Mouse (Mus musculus) left cerebral cortex, adult 8-10 months (tissue): ENCODE measurements around the gene Dctn2. TPM values are rescaled to one million over a fixed set of nuclear protein-coding genes. Genes with fewer than 3 reads are reported as not detected.

Source experiments
- DNase-seq, 2 experiments: peaks; one replicate each; pipeline ENCODE4 v3.0.0; 2022; ENCODE audit warnings: low spot score in 2 of 2
- total RNA-seq, 4 experiments: library from RNA; stranded (reverse); gene quantifications; 2 replicates each; pipeline ENCODE4 v1.2.4; 2022

Gene Dctn2
- total RNA-seq, 4 experiments from 2014 or later, result 254 to 263 (median 254) TPM

DNA sequence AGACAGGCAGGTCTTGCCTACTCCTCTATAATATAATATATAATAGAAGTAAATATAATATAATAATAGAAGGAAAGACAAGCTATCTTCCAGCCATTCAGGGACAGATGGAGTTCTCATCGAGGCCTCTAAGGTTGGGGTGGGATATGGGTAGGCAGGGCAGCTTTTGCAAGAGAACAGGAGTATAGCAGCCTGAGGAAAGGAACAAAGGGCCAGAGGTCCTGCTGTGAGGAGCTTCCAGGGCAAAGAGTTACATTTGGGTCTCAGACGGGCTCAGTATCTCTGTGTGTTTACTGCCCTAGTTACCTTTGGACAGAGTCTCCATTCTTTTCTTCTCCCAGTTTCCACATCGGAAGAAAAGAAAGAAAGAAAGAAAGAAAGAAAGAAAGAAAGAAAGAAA is 2.5 kb upstream of the Dctn2 start:
- DNase-seq, result no peak

DNA sequence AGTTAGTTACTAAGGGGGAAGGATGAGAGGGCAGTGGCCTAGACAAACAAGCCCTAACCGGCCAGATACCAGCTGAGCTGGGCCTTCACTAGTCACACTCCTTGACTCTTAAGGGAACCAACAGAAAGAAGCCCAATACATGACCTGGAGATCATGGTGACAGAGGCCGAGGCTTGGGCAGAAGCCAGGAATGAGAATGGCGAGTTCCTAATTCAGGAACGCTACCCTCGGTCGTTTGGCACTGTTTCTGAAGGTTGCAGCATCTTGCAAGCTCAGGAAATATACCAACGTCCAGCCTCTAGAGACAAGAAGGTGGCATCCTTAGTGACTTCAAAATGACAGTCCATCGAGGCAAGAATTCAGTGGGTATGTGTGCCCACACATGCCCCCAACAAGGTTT is 1.8 kb upstream of the Dctn2 start:
- DNase-seq, result no peak

DNA sequence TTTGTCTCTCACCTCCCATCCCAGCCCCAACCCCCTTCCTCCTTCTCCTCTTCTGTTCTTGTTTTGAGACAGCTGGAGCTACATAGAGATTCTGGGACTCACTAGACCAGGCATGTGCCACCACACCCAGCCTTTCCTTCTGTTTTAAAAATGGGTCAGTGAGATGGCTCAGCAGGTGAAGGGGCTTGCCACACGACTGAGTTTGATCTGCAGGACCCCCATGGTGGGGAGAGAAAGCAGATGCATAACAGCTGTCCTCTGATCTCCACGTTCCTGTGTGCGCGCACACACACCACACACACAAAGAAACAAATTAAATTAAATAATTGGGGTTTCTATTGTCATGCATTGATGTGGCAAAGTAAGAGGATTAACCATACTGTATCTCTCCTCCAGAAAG is 1.2 kb upstream of the Dctn2 start:
- DNase-seq, result no peak

DNA sequence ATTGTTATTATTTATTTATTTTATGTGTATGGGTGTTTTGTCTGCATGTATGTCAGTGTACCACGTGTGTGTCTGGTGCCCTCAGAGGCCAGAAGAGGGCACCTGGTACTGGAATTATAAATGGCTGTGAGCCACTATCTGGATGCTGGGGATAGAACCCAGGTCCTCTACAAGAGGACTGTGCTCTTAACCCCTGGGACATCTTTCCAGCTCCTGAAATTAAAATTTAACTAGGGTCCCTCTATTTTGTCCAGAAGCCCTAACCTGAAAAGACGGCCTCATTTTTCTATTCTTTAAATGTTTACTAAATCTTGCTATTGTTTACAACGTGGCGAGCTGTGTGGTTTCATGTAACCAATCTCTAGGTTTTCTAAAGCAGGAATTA is 449 bp upstream of the Dctn2 start:
- no peak for DNase-seq

DNA sequence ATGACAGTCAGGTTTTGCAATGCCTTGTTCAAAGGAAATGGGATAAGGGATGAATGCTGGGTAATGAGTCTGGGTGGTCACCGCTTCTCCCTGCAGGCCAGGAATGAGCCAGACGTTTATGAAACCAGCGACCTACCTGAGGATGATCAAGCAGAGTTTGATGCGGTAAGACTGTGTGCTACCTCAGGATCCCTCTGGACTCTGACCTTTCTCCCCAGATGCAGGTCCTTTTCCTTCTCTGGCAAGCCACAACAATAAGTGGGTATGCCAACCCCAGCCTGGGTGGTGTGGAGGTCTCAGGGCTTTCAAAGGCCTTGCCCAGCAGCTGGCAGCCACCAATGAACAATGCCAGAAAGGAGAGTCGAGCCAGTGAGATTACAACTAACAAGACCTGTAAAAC is 1.1 kb downstream of the Dctn2 start:
- DNase-seq, result no peak

DNA sequence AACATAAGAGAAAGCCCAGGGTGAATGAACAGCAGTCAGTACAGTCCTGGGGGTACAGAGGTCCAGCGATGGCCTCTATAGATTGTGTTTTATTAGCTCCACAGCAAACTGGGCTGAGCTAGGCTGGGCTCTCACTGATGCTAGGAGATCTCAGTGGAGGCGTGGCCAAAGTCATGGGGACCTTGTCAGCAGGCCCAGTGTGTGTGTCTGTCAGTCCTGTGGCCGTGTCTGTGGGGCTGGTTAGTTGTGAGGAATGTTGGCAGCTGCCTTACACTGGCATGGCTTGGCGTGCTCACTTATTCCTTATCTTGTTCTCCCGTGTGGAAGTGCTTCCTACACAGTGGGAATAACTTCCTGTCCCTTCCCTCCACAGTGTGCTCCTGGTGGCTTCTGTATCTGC is 2.2 kb downstream of the Dctn2 start:
- DNase-seq, result no peak

- no peak for DNase-seq
Measured at GRCm38 (mm10) chr10:127269036-127269435, 2.9 kb downstream of the Dctn2 start.

GRCm38 (mm10) chr10:127269884-127270283 is 3.7 kb downstream of the Dctn2 start:
- no peak for DNase-seq

DNA sequence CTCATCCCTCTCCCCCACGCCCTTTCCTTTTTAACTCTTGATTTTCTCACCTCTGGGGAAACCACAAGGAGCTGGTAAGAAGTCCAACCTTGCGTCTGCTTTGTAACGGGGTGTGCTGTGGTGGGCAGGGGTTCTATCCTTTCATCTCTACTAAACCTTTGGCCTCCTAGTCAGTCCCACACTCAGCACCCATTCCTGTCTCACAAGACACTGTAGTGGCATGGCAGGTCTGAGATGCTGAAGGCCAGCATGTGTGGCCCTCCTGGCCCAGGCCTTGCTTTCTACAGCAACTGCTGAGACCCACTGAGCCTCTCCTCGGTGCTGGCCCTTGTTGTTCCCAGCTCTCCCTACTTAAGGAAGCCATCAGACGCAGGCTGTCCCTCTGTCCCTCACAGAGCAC is 6.2 kb downstream of the Dctn2 start:
- DNase-seq, result no peak

GRCm38 (mm10) chr10:127274261-127275022 is 8.3 kb downstream of the Dctn2 start:
- no peak for DNase-seq

- no peak for DNase-seq
Measured at GRCm38 (mm10) chr10:127279730-127280129, 13.6 kb downstream of the Dctn2 start.

GRCm38 (mm10) chr10:127281316-127281715 is 15.1 kb downstream of the Dctn2 start:
- DNase-seq, result no peak

GRCm38 (mm10) chr10:127282620-127283215 is 16.6 kb downstream of the Dctn2 start:
- DNase-seq, result no peak

DNA sequence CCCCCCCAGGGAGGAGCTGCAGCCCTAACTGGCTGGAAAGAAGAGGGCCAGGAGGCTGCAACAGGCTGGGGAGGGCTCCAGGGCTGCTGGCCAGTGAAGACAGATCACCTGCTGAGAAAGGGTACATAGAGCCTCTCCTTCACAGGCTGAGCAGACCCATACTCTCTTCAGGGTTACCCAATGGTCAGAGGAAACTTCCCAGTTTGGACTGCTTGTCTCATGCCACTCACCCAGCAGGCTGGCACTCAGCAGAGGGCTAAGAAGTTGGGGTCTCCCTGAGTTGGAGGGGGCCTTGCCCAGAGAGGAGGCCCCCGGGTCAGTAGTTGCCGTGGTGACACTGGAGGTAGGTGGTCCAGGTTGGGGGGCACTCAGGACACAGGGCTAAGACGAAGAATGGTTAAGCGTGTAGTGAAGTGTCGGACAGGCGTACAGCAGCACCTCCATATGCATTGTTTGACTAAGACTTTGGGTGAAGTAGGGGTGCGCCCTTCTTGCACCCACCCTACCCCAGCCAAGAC is 18.0 kb downstream of the Dctn2 start:
- no peak for DNase-seq

DNA sequence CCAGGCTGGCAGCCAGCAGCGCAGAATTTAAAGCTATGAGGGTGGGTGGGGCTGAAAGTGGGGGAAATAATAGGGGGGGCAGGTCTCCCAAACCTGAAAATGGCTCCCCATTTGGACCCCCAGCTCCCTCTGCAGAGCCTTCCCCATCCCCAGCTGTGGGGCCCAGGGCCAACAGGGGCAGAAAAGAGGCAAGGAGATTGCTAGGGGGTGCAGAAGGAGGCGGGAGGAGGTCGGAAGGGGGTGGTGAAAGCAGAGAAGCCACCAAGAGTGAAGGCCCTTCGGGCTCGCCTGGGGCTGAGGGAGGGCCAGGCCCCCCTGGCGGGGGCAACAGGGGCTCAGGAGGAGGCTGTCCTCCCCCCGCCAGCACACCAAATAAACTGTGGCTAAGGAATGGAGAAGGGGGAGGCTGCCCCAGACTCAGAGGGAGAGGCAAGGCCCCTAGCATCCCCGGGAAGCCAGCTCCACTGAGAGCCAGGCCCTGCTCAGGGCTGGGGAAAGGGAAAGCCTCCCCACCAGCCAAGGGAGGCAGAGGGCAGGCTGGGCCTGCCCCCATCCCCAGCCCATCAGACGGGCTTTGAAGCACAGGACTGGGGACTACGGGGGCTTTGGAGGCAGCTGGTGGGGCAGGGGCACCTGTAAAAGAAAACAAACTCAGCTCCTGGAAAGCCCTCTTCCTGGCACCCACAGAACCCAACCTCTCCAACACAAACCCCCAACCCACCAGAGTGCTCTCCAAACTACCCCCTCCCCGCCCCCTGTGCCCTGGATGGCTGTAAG is 18.7 kb downstream of the Dctn2 start:
- no peak for DNase-seq

GRCm38 (mm10) chr10:127285644-127286043 is 19.5 kb downstream of the Dctn2 start:
- DNase-seq, result no peak

GRCm38 (mm10) chr10:127286194-127286593 is 20.0 kb downstream of the Dctn2 start:
- no peak for DNase-seq

- no peak for DNase-seq
Measured at GRCm38 (mm10) chr10:127286730-127287129, 20.6 kb downstream of the Dctn2 start.

DNA sequence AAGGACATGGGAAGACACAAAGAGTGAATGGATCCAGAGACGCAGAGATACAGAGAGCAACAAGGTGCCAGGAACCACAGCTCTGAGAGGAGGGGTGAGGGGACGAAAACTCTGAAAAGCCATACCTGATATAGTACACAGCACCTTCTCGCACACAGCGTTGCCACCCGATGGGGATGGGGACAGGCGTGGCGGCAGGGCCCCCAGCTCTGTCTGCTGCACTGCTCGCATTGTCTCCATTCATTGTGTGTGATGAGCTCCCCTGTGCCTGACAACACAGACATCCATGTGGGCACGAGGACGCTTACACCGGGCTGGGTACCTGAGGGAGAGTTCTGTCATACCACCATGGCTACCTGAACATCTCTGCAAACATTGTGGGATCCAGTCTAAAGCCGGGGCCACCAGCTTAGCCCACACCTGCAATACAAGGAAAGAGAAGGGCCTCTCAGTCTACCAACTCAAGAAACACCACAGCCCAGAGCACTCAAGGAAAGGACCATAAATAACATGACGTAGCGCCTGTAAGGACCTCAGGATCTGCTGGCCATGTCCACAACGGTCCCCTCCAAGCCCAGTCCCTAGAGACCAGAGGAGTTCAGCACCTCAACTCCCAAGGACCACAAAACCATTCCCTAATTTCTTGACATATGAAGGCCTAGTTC is 21.2 kb downstream of the Dctn2 start:
- DNase-seq, result no peak

- no peak for DNase-seq
Measured at GRCm38 (mm10) chr10:127287936-127288293, 21.7 kb downstream of the Dctn2 start.

- no peak for DNase-seq
Measured at GRCm38 (mm10) chr10:127288328-127288799, 22.2 kb downstream of the Dctn2 start.
